Mouse (Mus musculus) NIH3T3 (cell line): ENCODE data around the gene Slc15a5.

Experiments
- DNase-seq: peaks from one replicate; pipeline ENCODE4 v3.0.0-alpha.2; 2012; ENCODE audit warnings: low read depth

The Slc15a5 gene

DNA sequence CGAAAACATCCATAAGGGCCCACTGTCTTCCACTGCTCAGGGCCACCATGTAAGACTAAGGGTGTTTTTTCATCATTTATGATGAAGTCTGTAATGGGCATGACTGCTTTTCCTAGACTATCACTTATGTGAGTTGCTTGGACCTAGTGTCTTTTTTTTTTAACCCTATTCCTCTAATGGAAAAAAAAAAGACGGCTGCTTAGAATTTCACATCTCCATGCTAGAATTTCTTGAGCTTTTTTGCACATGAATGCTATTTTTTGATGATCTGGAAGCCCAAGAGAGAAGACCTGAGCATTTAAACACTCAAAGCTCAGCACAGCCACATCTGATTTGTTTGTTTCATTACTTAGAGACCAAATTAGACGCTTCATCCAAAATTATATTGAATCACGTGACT lies at the start of gene Slc15a5:
Gene Slc15a5, minus strand, starts transcription at position 101 of the 400 bp plus-strand sequence.
- no peak for DNase-seq

DNA sequence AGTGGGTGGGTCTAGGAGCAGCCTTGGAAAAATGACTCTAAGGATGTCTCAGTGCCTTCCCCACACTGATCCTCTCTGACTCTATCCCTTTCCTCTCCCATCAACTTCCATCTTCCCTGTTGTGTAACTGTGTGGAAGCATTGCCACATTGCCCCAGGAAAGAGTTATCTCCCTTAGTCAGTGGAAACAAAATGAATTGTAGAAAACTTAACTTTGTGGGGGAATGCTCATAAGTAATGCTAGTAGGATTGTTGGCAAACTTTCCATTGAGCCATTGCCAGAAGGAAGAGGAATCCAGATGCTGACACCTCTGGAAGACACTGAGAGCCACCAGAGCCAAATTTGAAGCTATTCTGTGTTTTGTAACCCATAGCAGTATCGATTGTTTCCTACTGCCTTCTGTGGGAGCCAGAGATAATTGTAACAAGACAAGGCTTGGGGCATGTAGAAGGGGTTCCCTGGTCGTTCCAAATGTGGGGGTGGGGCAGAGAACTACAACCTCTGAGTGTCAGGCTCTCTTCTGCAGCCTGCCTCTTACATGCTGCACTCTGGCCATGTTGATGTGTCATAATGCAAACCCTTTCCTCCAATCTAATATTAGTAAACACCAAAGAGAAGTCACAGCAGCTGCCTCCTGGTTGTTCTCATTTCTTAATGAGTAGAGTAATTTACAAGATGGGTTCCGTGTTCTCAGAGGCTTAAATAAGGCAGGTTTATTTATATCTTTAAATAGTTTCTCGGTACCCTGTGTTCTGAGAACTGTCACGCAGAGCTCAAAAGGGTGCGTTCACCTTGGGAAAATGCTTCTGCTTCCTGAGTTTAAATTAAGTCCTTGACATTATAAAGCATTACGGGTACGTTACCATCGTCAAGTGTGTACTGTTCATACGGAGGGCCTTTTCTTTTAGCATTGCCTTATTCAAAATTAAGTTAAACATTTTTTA lies 48.9 kb upstream of the Slc15a5 start:
- no peak for DNase-seq

- no peak for DNase-seq
These were observed 37.8 kb upstream of the Slc15a5 start for GRCm38 (mm10) chr6:138117496-138117895.

DNA sequence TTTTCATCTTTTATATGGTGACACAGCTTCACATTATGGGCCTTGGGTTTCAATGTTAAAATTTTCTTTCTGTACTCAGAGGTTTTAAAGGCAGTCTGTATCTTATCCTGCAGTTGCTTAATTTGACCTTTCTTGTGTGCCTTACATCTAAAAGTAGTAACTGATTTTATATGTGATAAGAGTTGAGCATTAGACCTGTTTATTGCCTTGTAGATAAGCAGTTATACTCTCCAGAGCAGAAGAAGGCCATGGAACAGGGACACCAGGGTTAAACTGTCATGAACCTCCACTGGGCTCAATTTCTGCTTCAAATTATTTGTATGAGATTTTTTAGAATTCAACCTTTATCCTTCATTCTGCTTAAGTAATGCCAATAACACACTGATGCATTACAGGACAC lies 24.8 kb upstream of the Slc15a5 start:
- DNase-seq = no peak

GRCm38 (mm10) chr6:138102940-138103339 lies 23.2 kb upstream of the Slc15a5 start:
- DNase-seq = no peak

- DNase-seq = no peak
These were observed 22.1 kb upstream of the Slc15a5 start for GRCm38 (mm10) chr6:138101843-138102242.

GRCm38 (mm10) chr6:138099646-138100045 lies 19.9 kb upstream of the Slc15a5 start:
- DNase-seq = no peak

GRCm38 (mm10) chr6:138095060-138095459 lies 15.3 kb upstream of the Slc15a5 start:
- DNase-seq = no peak

GRCm38 (mm10) chr6:138092432-138092831 lies 12.7 kb upstream of the Slc15a5 start:
- DNase-seq = no peak

GRCm38 (mm10) chr6:138089084-138089483 lies 9.4 kb upstream of the Slc15a5 start:
- DNase-seq = no peak

DNA sequence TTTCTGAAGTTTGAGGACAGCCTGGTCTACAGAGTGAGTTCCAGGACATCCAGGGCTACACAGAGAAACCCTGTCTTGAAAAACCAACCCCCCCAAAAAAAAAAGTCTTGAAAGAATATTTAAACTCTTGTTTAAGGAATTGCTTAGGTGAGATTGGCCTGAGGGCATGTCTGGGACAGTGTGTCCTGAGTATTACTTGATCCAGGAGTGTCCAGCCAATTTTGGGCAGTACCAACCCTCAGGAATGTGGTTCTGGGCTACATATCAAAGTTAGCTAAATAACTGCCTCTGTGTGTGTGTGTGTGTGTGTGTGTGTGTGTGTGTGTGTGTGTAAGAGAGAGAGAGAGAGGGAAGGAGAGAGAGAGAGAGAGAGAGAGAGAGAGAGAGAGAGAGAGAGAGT lies 6.7 kb upstream of the Slc15a5 start:
- DNase-seq = peak; percentile 11

DNA sequence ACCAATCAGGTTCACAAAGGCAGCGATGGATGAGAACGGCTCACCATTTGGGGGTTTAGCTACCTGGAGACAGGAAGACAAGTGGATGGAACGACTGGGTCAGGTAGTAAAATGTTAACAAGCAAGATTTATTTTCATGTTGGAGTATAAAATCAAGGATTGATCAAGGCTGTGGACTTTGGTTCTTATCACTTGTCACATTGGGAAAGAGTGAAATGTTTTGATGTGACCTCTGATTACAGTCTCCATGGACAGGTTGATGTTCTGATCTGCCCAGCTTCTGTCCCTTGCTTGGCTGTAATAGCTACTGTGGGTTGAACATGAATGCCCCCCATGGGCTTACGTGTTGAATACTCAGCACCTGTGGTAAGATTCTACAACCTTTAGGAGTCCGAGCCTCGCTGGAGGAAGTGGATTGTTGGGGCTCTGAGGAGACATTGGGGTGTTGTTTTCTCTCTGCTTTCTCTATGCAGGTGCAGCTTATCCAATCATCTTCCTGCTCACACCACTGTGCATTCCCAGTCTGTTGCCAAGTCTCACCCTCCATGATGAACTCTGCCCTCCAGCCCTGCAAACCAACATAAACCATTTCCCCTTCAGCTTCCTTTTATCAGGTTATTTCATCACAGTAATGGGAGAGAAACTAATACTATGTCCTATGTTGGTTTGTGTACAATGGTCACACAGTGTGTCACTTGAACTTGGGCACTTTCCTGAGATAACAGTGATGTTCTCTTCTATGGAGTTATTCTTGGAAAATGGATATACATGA lies 1.2 kb upstream of the Slc15a5 start:
- no peak for DNase-seq

DNA sequence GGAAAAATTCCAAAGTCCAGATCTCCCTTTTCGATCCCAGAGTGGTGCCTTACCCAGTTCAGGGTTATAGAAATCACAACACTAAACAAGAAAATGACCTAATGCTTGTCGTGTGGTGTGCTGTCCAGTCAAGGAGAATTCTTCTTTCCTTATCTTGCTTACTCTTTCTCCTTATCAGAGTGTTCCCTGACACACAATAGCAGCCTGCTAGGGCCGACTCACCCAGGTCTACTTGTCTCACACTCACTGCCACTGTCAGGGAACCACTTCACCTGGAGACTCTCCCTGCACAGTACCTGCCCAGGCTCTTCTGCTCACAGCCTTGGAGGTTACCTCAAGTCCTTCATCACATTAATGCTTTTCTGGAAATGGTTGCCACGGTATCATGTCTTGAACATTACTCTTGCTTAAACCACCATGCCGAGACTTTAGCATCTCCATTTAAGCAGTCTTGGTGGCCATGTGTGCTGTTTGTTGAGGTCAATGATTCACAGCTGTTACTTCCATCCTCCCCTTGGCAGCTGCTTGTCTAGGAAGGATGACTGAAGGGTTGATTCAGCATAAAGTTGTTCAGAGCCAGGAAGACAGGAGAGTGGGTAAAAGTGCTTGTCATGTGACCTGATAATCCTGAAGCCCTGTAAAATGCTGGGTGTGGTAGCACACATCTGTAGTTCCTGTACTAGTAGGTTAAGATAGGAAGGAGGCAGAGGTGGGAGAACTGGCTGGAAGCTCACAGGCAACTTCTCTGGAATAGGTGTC lies 1.9 kb downstream of the Slc15a5 start:
- no peak for DNase-seq

DNA sequence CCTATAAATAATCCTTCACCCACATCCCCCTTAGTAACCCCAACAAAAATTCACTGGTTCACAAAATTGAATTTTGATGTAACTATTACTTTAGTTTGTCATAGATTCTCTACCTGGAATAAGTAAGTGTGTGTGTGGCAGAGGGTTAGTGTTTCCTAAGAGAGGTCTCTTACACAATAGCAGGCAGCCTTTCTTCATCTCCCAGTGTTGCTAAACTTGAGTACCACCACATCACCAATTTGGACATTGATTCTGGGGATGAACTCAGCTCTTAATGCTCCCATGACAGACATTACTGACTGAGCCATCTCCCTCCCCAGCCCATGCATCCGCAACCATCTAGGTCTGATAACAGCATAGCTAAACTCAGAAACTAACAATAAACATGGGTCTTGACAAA lies 4.0 kb downstream of the Slc15a5 start:
- DNase-seq = no peak

GRCm38 (mm10) chr6:138073540-138073939 lies 6.2 kb downstream of the Slc15a5 start:
- DNase-seq = no peak

- DNase-seq = no peak
These were observed 6.8 kb downstream of the Slc15a5 start for GRCm38 (mm10) chr6:138072963-138073339.

- DNase-seq = no peak
These were observed 7.4 kb downstream of the Slc15a5 start for GRCm38 (mm10) chr6:138072110-138072962.

DNA sequence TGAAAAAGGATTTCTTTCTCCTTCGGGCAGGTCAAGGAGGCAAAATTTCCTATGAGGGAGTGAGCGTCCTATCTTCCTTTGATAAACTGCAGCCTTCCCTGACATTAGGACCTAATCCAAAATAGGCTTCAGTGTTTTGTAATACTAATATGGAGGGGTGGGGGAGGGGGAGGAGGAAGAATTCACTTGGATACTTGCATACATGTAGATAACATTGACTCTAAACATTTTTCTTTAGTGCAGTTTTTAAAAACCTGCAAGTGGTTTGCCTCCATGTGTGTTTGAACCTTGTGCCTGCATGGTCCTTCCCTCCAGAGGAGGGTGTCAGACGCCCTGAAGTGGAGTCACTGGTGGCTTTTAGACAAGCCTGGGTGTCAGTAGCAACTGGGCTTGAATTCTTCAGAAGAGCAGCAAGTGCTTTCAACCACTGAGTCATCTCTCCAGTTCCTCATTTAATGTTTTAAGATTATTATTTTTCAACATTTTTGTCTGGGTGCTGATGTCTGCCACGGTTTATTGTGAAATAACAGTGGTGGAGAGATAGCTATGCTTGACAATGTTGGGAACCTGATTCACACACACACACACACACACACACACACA lies 8.1 kb downstream of the Slc15a5 start:
- no peak for DNase-seq

DNA sequence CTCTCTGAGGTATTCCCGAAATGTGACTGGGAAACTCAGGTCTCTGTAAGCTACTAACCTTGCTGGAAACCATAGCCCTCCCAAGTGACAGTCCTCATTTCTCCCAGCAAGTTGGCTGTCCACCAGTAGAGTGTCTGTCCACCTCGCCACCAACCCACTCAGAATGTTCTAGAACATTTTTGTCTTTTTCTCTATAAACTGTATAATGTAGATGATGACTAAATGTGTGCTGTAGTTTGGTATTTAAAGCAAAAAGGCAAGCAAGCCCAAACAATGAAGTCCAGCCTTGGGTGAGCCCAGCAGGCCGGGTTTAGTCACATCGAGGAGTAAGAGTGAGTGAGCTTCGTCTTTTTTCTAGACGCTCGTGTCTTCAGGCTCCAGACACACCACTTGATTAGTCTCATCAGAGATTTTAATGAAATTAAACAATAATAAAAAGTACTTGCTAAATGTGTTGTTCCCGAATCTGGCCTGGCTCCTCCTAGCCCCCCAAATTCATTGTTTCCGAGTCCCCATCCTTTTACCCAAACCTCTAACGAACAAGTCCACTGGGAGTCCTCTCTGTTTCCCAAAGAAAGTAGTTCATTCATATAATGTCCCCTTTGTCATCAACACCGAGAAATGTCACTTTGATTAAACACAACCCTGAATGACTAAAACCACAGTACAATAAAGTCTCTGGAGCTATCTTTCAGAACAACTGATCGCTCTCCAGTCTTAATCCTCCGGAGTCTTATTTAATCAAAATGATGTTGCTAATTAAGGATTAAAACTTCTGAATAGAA lies 8.8 kb downstream of the Slc15a5 start:
- DNase-seq = no peak

DNA sequence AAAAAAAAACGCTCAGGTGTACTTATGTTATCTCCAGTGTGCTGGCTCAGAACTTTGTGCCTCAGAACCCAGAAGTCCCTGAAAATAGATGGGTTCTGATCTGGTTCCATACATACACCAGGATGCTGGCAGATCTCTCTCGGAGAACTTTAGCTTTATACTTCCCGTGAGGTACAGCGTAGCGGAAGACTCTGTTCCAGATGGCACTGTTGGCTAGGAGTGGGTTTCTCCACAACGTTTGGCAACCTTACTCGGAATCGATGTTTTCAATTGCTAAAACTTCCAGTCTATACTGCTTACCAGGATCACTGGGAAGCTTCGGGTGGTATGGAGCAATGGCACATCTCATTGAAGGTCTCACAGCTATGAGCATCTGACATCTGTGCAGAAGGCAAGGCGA lies 9.8 kb downstream of the Slc15a5 start:
- no peak for DNase-seq
